Mouse (Mus musculus): Measurements from ENCODE around the gene Ube2e2.

- TF ChIP-seq CTCF (IDR thresholded peaks at IDR 0.05; ENCODE audit: low read depth, low read length) (no peak), POLR2A (IDR thresholded peaks at IDR 0.05; ENCODE audit: extremely low read depth, insufficient read depth, low read length) (no peak)
Measured at GRCm38 (mm10) chr14:18663666-18664065, 230.4 kb downstream of the Ube2e2 start.
